Mouse (Mus musculus): ENCODE results near the gene Cenps. TPM values are rescaled to one million over a fixed set of nuclear protein-coding genes. Genes with fewer than 3 reads are reported as not detected.

Gene Cenps
- polyA plus RNA-seq, 1 experiment from 2014 or later = 12.5 TPM

GRCm38 (mm10) chr4:149085381-149085780 lies 52.0 kb downstream of the Cenps start:
- in situ Hi-C loops (cut with MboI; ENCODE audit: low pct_unique_long_range_greater_than_20kb) = no loop called here
- no peak for ATAC-seq
- ChIA-PET POLR2A (interaction anchor here (0.6 kb wide), 1 partner anchor 20 kb away, joined by 4 read pairs; no protein-coding TSS in a partner anchor), CTCF (interaction anchor here (1.5 kb wide), 1 partner anchor 9 kb away, joined by 3 read pairs; no protein-coding TSS in a partner anchor)
- no peak for DNase-seq (ENCODE audit: low read depth, low spot score)
- no peaks in the 10 kb centered on the region for H3K27me3 ChIP-seq
- no peak for TF ChIP-seq CTCF (IDR thresholded peaks at IDR 0.05)

DNA sequence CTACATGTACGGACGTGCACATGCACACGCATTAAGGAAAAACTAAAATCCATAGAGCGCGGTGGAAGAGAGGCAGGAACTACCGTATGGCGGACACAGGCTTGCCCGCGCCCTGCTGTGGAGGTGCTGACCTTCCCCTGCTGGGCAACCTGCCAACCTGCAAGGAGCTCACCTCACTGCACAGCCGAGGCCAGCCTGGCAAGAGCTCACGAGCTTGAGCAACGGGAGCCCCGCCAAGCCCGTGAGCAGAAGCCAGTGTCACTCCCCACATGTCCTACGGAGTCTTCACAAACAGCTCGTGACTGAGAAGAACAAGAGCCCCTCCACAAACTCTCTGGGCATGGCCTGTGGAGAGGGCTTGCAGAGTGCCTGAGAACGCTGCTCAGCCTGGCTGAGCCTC lies 55.9 kb downstream of the Cenps start:
- ChIA-PET POLR2A (no interaction called here), CTCF (interaction anchor here (1.2 kb wide), 1 partner anchor 63 kb away, joined by 4 read pairs; no protein-coding TSS in a partner anchor)
- H3K27me3 ChIP-seq = no peaks in the 10 kb centered on the region
- no peak for DNase-seq (ENCODE audit: low read depth, low spot score)
- in situ Hi-C loops (cut with MboI; ENCODE audit: low pct_unique_long_range_greater_than_20kb) = no loop called here
- ATAC-seq = no peak
- no peak for TF ChIP-seq CTCF (IDR thresholded peaks at IDR 0.05)

DNA sequence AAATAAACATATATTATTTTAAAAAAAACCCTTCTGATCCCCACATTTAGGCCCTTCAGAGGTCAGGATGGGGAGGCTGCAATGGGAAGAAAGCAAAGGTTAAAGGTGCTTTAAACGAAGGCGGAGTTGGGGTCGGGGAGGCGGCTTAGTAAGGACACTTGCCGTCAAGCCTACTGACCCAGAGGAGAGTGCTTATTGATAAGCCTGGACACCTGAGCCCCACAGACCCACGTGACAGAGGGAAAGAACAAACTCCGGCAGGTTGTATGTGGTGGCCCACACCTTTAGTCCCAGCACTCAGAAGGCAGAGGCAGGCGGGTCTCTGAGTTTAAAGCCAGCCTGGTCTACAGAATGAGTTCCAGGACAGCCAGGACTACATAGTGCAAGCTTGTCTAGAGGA lies 57.3 kb downstream of the Cenps start:
- DNase-seq (ENCODE audit: low read depth, low spot score) = no peak
- H3K27me3 ChIP-seq = no peaks in the 10 kb centered on the region
- no peak for ATAC-seq
- CTCF ChIA-PET = interaction anchor here (1.2 to 1.8 kb wide), 2 partner anchors 10 to 198 kb away, joined by 3 to 7 read pairs; no protein-coding TSS in a partner anchor
- in situ Hi-C loops (cut with MboI; ENCODE audit: low pct_unique_long_range_greater_than_20kb) = no loop called here
- POLR2A ChIA-PET = no interaction called here
- no peak for TF ChIP-seq CTCF (IDR thresholded peaks at IDR 0.05)

- CTCF ChIA-PET = interaction anchor here (1.2 to 1.8 kb wide), 2 partner anchors 10 to 197 kb away, joined by 3 to 7 read pairs; no protein-coding TSS in a partner anchor
- no peak for TF ChIP-seq CTCF (IDR thresholded peaks at IDR 0.05)
- in situ Hi-C loops (cut with MboI; ENCODE audit: low pct_unique_long_range_greater_than_20kb) = loop anchor here (5.0 kb wide), 1 partner anchor 58 kb away; the partner anchor contains the start of gene Cenps
- POLR2A ChIA-PET = interaction anchor here (0.6 kb wide), 1 partner anchor 396 kb away, joined by 5 read pairs; no protein-coding TSS in a partner anchor
- no peak for DNase-seq (ENCODE audit: low read depth, low spot score)
- H3K27me3 ChIP-seq = no peaks in the 10 kb centered on the region
- ATAC-seq = no peak
Observed at GRCm38 (mm10) chr4:149079629-149080028, 57.8 kb downstream of the Cenps start.

DNA sequence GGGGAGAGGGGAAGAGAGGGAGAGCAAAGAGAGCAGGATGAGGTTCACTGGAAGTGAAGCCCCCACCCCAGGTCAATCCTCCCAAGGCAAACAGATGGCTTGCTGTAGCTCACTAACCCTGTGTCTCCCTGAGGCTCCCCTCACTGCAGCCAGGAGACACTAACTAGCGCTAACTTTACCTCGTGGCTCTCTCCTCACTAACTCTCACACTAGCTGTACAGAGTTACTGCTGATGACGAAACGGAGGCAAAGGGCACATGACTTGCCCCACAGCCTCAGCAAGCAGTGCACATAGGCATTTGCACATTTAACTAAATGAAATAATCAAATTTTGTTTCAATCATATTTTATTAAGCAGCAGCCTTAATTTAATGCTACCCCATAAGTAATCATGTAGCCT lies 59.2 kb downstream of the Cenps start:
- TF ChIP-seq CTCF (IDR thresholded peaks at IDR 0.05) = no peak
- POLR2A ChIA-PET = no interaction called here
- in situ Hi-C loops (cut with MboI; ENCODE audit: low pct_unique_long_range_greater_than_20kb) = loop anchor here (5.0 kb wide), 1 partner anchor 59 kb away; the partner anchor contains the start of gene Cenps
- DNase-seq (ENCODE audit: low read depth, low spot score) (no peak), ATAC-seq (no peak)
- CTCF ChIA-PET = interaction anchor here (0.8 to 3.1 kb wide), 4 partner anchors 31 to 374 kb away, joined by 3 to 9 read pairs (median 6); partner anchors contain the start of gene Cenps
- H3K27me3 ChIP-seq = no peaks in the 10 kb centered on the region

Other genes with a start within 250 kb of the Cenps start
- gene Pex14, start 37.8 kb downstream of the Cenps start, polyA plus RNA-seq (2021) = 41.3 TPM
- 16.3 TPM for gene Dffa, start 33.5 kb downstream of the Cenps start, polyA plus RNA-seq (2021)
- gene Cort, start 10.9 kb downstream of the Cenps start, polyA plus RNA-seq (2021) = 0.18 TPM
- 110 TPM for gene Pgd, start 29.1 kb upstream of the Cenps start, polyA plus RNA-seq (2021)
- gene Kif1b, start 170.1 kb upstream of the Cenps start, polyA plus RNA-seq (2021) = 32.9 TPM